Mouse (Mus musculus) liver, adult 2 months (tissue): Measurements from ENCODE around the gene Ap3s2. TPM values are rescaled to one million over a fixed set of nuclear protein-coding genes. Genes with fewer than 3 reads are reported as not detected.

ENCODE experiments used
- DNase-seq: peaks from one replicate; pipeline ENCODE4 v3.0.0-alpha.2; 2011; ENCODE audit warnings: low read depth, low spot score; ENCODE audit errors: extremely low read depth
- H3K27ac ChIP-seq: fragments of 200-500 bp; replicated peaks from 2 replicates; pipeline ENCODE4 v1.5.1; 2012; ENCODE audit warnings: low read depth, mild to moderate bottlenecking, control low read depth, inconsistent platforms, low read length; ENCODE audit not compliant: insufficient read depth
- H3K27me3 ChIP-seq: fragments of 200-500 bp; 2 replicates; pipeline ENCODE4 v1.6.1; 2012; ENCODE audit warnings: mild to moderate bottlenecking, moderate library complexity, low read length, inconsistent platforms; ENCODE audit not compliant: control insufficient read depth, insufficient read depth
- H3K36me3 ChIP-seq: fragments of 200-500 bp; 2 replicates; pipeline ENCODE4 v1.6.1; 2012; ENCODE audit warnings: low read length, inconsistent platforms; ENCODE audit not compliant: control insufficient read depth, insufficient read depth
- H3K4me1 ChIP-seq: fragments of 200-500 bp; 2 replicates; pipeline ENCODE4 v1.6.1; 2011; ENCODE audit warnings: low read length; ENCODE audit not compliant: control insufficient read depth, insufficient read depth
- H3K4me3 ChIP-seq: fragments of 200-500 bp; 2 replicates; pipeline ENCODE4 v1.5.1; 2011; ENCODE audit warnings: low read depth, mild to moderate bottlenecking, control low read depth, low read length, moderate library complexity; ENCODE audit not compliant: insufficient read depth
- H3K79me2 ChIP-seq: fragments of 200-500 bp; 2 replicates; pipeline ENCODE4 v1.6.1; 2012; ENCODE audit warnings: inconsistent platforms, mild to moderate bottlenecking, low read length, moderate library complexity; ENCODE audit not compliant: control insufficient read depth, insufficient read depth
- H3K9ac ChIP-seq: fragments of 200-500 bp; 2 replicates; pipeline ENCODE4 v1.6.1; 2012; ENCODE audit warnings: low read depth, mild to moderate bottlenecking, control low read depth, inconsistent platforms, low read length
- CTCF ChIP-seq: fragments of 200-500 bp; IDR thresholded peaks from 2 replicates; pipeline ENCODE4 v1.5.1; 2011; ENCODE audit warnings: low read depth, low read length, control low read depth
- POLR2A ChIP-seq: fragments of 200-500 bp; IDR thresholded peaks from 2 replicates; pipeline ENCODE4 v1.6.1; 2011; ENCODE audit warnings: low read length, control low read depth; ENCODE audit not compliant: insufficient read depth; ENCODE audit errors: extremely low read depth
- WGBS: fragments of 180-500 bp; shearing (Covaris S2); methylation state at CpG from one replicate; pipeline ENCODE4 v1.1.7; 2018; 5-methylcytosine and 5-hydroxymethylcytosine counted together
- polyA plus RNA-seq: library from polyadenylated mRNA; depleted of rRNA; stranded (reverse); fragments of >200 nt; gene quantifications from 2 replicates; pipeline ENCODE4 v1.2.3, GENCODE M21; 2012; rRNA removed
- total RNA-seq: library from RNA; depleted of rRNA; stranded (reverse); fragments of >200 nt; gene quantifications from 2 replicates; pipeline ENCODE4 v1.2.3, GENCODE M21; 2014; rRNA removed

Ap3s2 gene
- total and polyA plus RNA-seq, 2 experiments, result 6.3 to 10.3 TPM

DNA sequence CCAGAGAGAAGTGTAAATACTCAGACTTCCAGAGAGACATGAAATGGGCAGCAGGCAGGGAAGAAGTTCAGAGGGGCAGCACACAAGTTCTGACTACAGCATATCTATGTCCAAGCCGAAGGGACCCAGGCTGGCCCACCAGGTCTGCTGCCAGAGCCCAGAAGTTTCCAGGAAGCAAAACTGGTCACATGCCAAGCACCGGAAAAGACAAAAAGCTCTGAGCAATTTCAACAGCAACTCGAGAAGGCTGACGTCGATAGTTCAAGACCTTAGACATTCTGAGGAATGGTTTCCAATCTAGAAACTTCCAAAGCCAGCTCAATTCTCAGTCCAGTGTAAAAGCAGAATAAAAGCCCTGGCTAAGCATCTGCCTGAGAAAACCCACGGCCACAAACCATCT is 88.9 kb downstream of the Ap3s2 start:
- WGBS, result 13% methylated on average over 6 of the region's 6 CpGs
- peak overlapping the region; percentile 84 for H3K27ac ChIP-seq
- no peaks in the 10 kb centered on the region for H3K27me3 ChIP-seq
- H3K36me3 ChIP-seq, result peaks cover 17% of the 10 kb centered on the region
- H3K4me3 ChIP-seq, result no peak overlapping the region
- H3K4me1 ChIP-seq, result peaks cover 13% of the 10 kb centered on the region
- TF ChIP-seq POLR2A (no peak), CTCF (no peak)
- H3K79me2 ChIP-seq, result no peaks in the 10 kb centered on the region
- peak overlapping the region; percentile 7; the same call in 1 of the 2 replicates for H3K9ac ChIP-seq
- DNase-seq, result no peak

DNA sequence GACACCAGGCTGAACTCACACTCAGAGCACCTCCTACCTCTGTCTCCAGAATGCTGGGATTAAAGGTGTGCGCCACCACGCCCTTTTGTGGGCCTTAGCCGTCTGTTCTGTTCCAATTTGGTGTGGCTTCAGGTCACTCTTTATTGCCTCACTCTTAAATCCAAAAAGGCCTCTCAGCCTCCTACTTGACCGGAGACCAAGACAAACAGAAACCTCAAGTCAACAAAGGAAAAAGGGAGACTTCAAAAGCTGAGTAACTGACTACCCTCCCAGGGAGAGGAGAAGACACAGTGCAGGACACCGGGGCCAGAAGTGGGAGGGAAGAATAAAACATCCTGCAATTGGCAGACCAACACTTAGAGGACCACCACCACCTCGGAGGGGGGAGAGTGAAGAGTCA is 89.3 kb downstream of the Ap3s2 start:
- Histone ChIP-seq H3K9ac (peak overlapping the region; percentile 7; the same call in 1 of the 2 replicates), H3K36me3 (peaks cover 21% of the 10 kb centered on the region), H3K4me3 (no peak overlapping the region), H3K79me2 (no peaks in the 10 kb centered on the region), H3K4me1 (peaks cover 13% of the 10 kb centered on the region), H3K27ac (peak overlapping the region; percentile 84), H3K27me3 (no peaks in the 10 kb centered on the region)
- 23% methylated on average over 6 of the region's 6 CpGs for WGBS
- peak; percentile 80 for DNase-seq
- TF ChIP-seq POLR2A, result no peak
- no peak for TF ChIP-seq CTCF

DNA sequence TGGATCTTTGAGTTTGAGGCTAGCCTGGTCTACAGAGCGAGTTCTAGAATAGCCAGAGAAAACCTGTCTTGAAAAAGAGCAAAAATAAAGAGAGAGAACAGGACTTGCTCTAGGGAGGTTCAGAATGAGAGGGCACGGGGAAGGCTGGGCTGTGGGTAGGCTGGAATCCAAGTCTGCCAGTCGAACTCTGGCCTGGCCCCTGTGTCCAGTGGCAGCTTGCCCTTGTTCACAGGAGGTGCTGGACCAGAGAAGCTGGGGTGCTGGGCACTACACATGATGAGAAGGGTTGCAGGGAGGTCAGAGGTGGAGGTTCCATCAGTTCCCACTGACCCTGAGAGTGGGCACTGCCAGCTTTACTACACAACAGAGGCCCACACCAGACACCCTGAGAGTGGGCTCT is 92.1 kb downstream of the Ap3s2 start:
- no peak overlapping the region for H3K9ac ChIP-seq
- 0 out of 2 replicates have a peak overlapping the region, but pooled peaks have one; percentile 3 for H3K27ac ChIP-seq
- peaks cover 25% of the 10 kb centered on the region for H3K36me3 ChIP-seq
- H3K4me3 ChIP-seq, result no peak overlapping the region
- H3K4me1 ChIP-seq, result peaks cover 13% of the 10 kb centered on the region
- no peak for TF ChIP-seq POLR2A
- no peak for TF ChIP-seq CTCF
- no peaks in the 10 kb centered on the region for H3K79me2 ChIP-seq
- 45% methylated on average over 3 of the region's 3 CpGs for WGBS
- H3K27me3 ChIP-seq, result no peaks in the 10 kb centered on the region
- peak; percentile 85 for DNase-seq

Other genes with a start within 250 kb of the Ap3s2 start
- 0.20 and 0.37 TPM in 2 replicates for gene Kif7, start 204.9 kb downstream of the Ap3s2 start, total RNA-seq
- 0.21 TPM in 2 replicates for gene Kif7, start 204.9 kb downstream of the Ap3s2 start, polyA plus RNA-seq
- gene Plin1, start 187.7 kb downstream of the Ap3s2 start, total RNA-seq, result 0.60 and 0.74 TPM in 2 replicates
- not detected in 2 replicates for gene Plin1, start 187.7 kb downstream of the Ap3s2 start, polyA plus RNA-seq
- 17.2 and 18.1 TPM in 2 replicates for gene Pex11a, start 177.5 kb downstream of the Ap3s2 start, total RNA-seq
- 40.3 and 43.8 TPM in 2 replicates for gene Pex11a, start 177.5 kb downstream of the Ap3s2 start, polyA plus RNA-seq
- gene Wdr93, start 177.5 kb downstream of the Ap3s2 start, total RNA-seq, result 0.74 and 0.81 TPM in 2 replicates
- 0.10 and 0.21 TPM in 2 replicates for gene Wdr93, start 177.5 kb downstream of the Ap3s2 start, polyA plus RNA-seq
- 0.18 and 0.20 TPM in 2 replicates for gene Mesp1, start 126.9 kb downstream of the Ap3s2 start, total RNA-seq
- not detected in 2 replicates for gene Mesp1, start 126.9 kb downstream of the Ap3s2 start, polyA plus RNA-seq
- 0.07 and 0.09 TPM in 2 replicates for gene Mesp2, start 109.9 kb downstream of the Ap3s2 start, total RNA-seq
- gene Mesp2, start 109.9 kb downstream of the Ap3s2 start, polyA plus RNA-seq, result 0.23 and 0.24 TPM in 2 replicates
- 31.4 and 56.5 TPM in 2 replicates for gene Anpep, start 59.6 kb downstream of the Ap3s2 start, total RNA-seq
- gene Anpep, start 59.6 kb downstream of the Ap3s2 start, polyA plus RNA-seq, result 92.5 and 100 TPM in 2 replicates
- 6.2 and 7.3 TPM in 2 replicates for gene Arpin, start 14.7 kb upstream of the Ap3s2 start, total RNA-seq
- 3.5 and 4.0 TPM in 2 replicates for gene Arpin, start 14.7 kb upstream of the Ap3s2 start, polyA plus RNA-seq
- 5.4 and 5.6 TPM in 2 replicates for gene Zfp710, start 104.2 kb upstream of the Ap3s2 start, total RNA-seq
- 9.7 and 12.7 TPM in 2 replicates for gene Zfp710, start 104.2 kb upstream of the Ap3s2 start, polyA plus RNA-seq
- 177 and 195 TPM in 2 replicates for gene Idh2, start 194.7 kb upstream of the Ap3s2 start, total RNA-seq
- gene Idh2, start 194.7 kb upstream of the Ap3s2 start, polyA plus RNA-seq, result 163 and 164 TPM in 2 replicates